Mouse (Mus musculus): ENCODE measurements at regions not wholly inside any gene's neighbourhood (a gene's known extent, or its start where the extent isn't known, plus 50 kb on each side); places are given as distances from the start of the nearest gene placed in this dataset.

- no peak overlapping the region for H3K4me3 ChIP-seq
- no peak overlapping the region for H3K27ac ChIP-seq (ENCODE audit: poor library complexity, severe bottlenecking)
- WGBS: 67% methylated on average over 2 of the region's 2 CpGs
- H3K4me2 ChIP-seq: no peak overlapping the region
- no peaks in the 10 kb centered on the region for H3K36me3 ChIP-seq
- no peak overlapping the region for H3K9ac ChIP-seq
- no peaks in the 10 kb centered on the region for H3K27me3 ChIP-seq (replicated peaks)
- ATAC-seq (ENCODE audit: insufficient number of reproducible peaks, low FRiP score): no peak
- H3K9me3 ChIP-seq (replicated peaks): peaks cover 12% of the 10 kb centered on the region
- no peaks in the 10 kb centered on the region for H3K4me1 ChIP-seq (replicated peaks)
Measured at GRCm38 (mm10) chr19:16075512-16076086, 57.0 kb upstream of the Gnaq start.

GRCm38 (mm10) chr19:16075026-16075425 lies 57.6 kb upstream of the Gnaq start:
- no peak overlapping the region for H3K4me3 ChIP-seq
- peaks cover 6% of the 10 kb centered on the region; the same call in 1 of the 2 replicates for H3K9me3 ChIP-seq (replicated peaks)
- H3K36me3 ChIP-seq: no peaks in the 10 kb centered on the region
- no peaks in the 10 kb centered on the region for H3K27me3 ChIP-seq (replicated peaks)
- no peak overlapping the region for H3K4me2 ChIP-seq
- WGBS: 70% methylated on average over 1 of the region's 1 CpGs
- no peak for ATAC-seq (ENCODE audit: insufficient number of reproducible peaks, low FRiP score)
- H3K9ac ChIP-seq: no peak overlapping the region
- H3K4me1 ChIP-seq (replicated peaks): no peaks in the 10 kb centered on the region
- H3K27ac ChIP-seq (ENCODE audit: poor library complexity, severe bottlenecking): no peak overlapping the region

- no peak overlapping the region for H3K9ac ChIP-seq
- ATAC-seq (ENCODE audit: insufficient number of reproducible peaks, low FRiP score): no peak
- 75% methylated on average over 6 of the region's 6 CpGs for WGBS
- no peak overlapping the region for H3K27ac ChIP-seq (ENCODE audit: poor library complexity, severe bottlenecking)
- peaks cover 3% of the 10 kb centered on the region; the same call in 1 of the 2 replicates for H3K9me3 ChIP-seq (replicated peaks)
- no peaks in the 10 kb centered on the region for H3K27me3 ChIP-seq (replicated peaks)
- peaks cover 8% of the 10 kb centered on the region; the same call in 1 of the 2 replicates for H3K4me1 ChIP-seq (replicated peaks)
- H3K4me3 ChIP-seq: no peak overlapping the region
- H3K4me2 ChIP-seq: no peak overlapping the region
- no peaks in the 10 kb centered on the region for H3K36me3 ChIP-seq
Measured at GRCm38 (mm10) chr19:16067314-16067713, 65.3 kb upstream of the Gnaq start.

- no peak overlapping the region for H3K9ac ChIP-seq
- no peak overlapping the region for H3K4me3 ChIP-seq
- 92% methylated on average over 3 of the region's 3 CpGs for WGBS
- H3K36me3 ChIP-seq: no peaks in the 10 kb centered on the region
- no peak overlapping the region for H3K4me2 ChIP-seq
- no peak for ATAC-seq (ENCODE audit: insufficient number of reproducible peaks, low FRiP score)
- H3K27ac ChIP-seq (ENCODE audit: poor library complexity, severe bottlenecking): no peak overlapping the region
- peaks cover 8% of the 10 kb centered on the region; the same call in 1 of the 2 replicates for H3K4me1 ChIP-seq (replicated peaks)
- H3K9me3 ChIP-seq (replicated peaks): no peaks in the 10 kb centered on the region
- H3K27me3 ChIP-seq (replicated peaks): peaks cover 4% of the 10 kb centered on the region; the same call in 1 of the 2 replicates
Measured at GRCm38 (mm10) chr19:16064911-16065310, 67.7 kb upstream of the Gnaq start.

GRCm38 (mm10) chr19:16063916-16064580 lies 68.6 kb upstream of the Gnaq start:
- Histone ChIP-seq H3K27ac (ENCODE audit: poor library complexity, severe bottlenecking) (no peak overlapping the region), H3K27me3 (replicated peaks) (peaks cover 4% of the 10 kb centered on the region; the same call in 1 of the 2 replicates), H3K9ac (peak overlapping the region; percentile 59), H3K4me1 (replicated peaks) (peaks cover 8% of the 10 kb centered on the region; the same call in 1 of the 2 replicates), H3K36me3 (no peaks in the 10 kb centered on the region), H3K4me3 (peak overlapping the region; percentile 35), H3K4me2 (peak overlapping the region; percentile 70), H3K9me3 (replicated peaks) (no peaks in the 10 kb centered on the region)
- WGBS: 13% methylated on average over 12 of the region's 12 CpGs
- peak; percentile 36; the same call in 1 of the 2 replicates for ATAC-seq (ENCODE audit: insufficient number of reproducible peaks, low FRiP score)

GRCm38 (mm10) chr19:16063533-16063915 lies 69.1 kb upstream of the Gnaq start:
- peak overlapping the region; percentile 70 for H3K4me2 ChIP-seq
- no peak overlapping the region for H3K27ac ChIP-seq (ENCODE audit: poor library complexity, severe bottlenecking)
- no peak overlapping the region for H3K9ac ChIP-seq
- H3K9me3 ChIP-seq (replicated peaks): no peaks in the 10 kb centered on the region
- peak overlapping the region; percentile 35; the same call in 1 of the 2 replicates for H3K4me3 ChIP-seq
- peaks cover 4% of the 10 kb centered on the region; the same call in 1 of the 2 replicates for H3K27me3 ChIP-seq (replicated peaks)
- no peaks in the 10 kb centered on the region for H3K36me3 ChIP-seq
- ATAC-seq (ENCODE audit: insufficient number of reproducible peaks, low FRiP score): peak; percentile 15; the same call in 1 of the 2 replicates
- H3K4me1 ChIP-seq (replicated peaks): peaks cover 8% of the 10 kb centered on the region; the same call in 1 of the 2 replicates
- WGBS: 24% methylated on average over 8 of the region's 8 CpGs

GRCm38 (mm10) chr19:16061821-16062220 lies 70.8 kb upstream of the Gnaq start:
- no peak overlapping the region for H3K27ac ChIP-seq (ENCODE audit: poor library complexity, severe bottlenecking)
- no peak overlapping the region for H3K9ac ChIP-seq
- H3K4me1 ChIP-seq (replicated peaks): peaks cover 8% of the 10 kb centered on the region; the same call in 1 of the 2 replicates
- no peaks in the 10 kb centered on the region for H3K9me3 ChIP-seq (replicated peaks)
- H3K36me3 ChIP-seq: no peaks in the 10 kb centered on the region
- peaks cover 4% of the 10 kb centered on the region; the same call in 1 of the 2 replicates for H3K27me3 ChIP-seq (replicated peaks)
- 83% methylated on average over 11 of the region's 11 CpGs for WGBS
- ATAC-seq (ENCODE audit: insufficient number of reproducible peaks, low FRiP score): no peak
- no peak overlapping the region for H3K4me3 ChIP-seq
- H3K4me2 ChIP-seq: no peak overlapping the region

GRCm38 (mm10) chr19:16059026-16059425 lies 73.6 kb upstream of the Gnaq start:
- Histone ChIP-seq H3K4me2 (no peak overlapping the region), H3K36me3 (no peaks in the 10 kb centered on the region), H3K27ac (ENCODE audit: poor library complexity, severe bottlenecking) (no peak overlapping the region), H3K9ac (no peak overlapping the region), H3K4me1 (replicated peaks) (peaks cover 8% of the 10 kb centered on the region; the same call in 1 of the 2 replicates), H3K27me3 (replicated peaks) (peaks cover 4% of the 10 kb centered on the region; the same call in 1 of the 2 replicates), H3K9me3 (replicated peaks) (no peaks in the 10 kb centered on the region), H3K4me3 (no peak overlapping the region)
- ATAC-seq (ENCODE audit: insufficient number of reproducible peaks, low FRiP score): no peak
- WGBS: 84% methylated on average over 4 of the region's 4 CpGs

GRCm38 (mm10) chr19:16050220-16051055 lies 65.6 kb upstream of the Cep78 start:
- Histone ChIP-seq H3K9me3 (replicated peaks) (no peaks in the 10 kb centered on the region), H3K4me1 (replicated peaks) (peaks cover 8% of the 10 kb centered on the region; the same call in 1 of the 2 replicates), H3K27me3 (replicated peaks) (no peaks in the 10 kb centered on the region), H3K36me3 (no peaks in the 10 kb centered on the region), H3K27ac (ENCODE audit: poor library complexity, severe bottlenecking) (no peak overlapping the region), H3K9ac (0 out of 2 replicates have a peak overlapping the region, but pooled peaks have one; percentile 28), H3K4me3 (peak overlapping the region; percentile 35), H3K4me2 (peak overlapping the region; percentile 72)
- no peak for ATAC-seq (ENCODE audit: insufficient number of reproducible peaks, low FRiP score)
- WGBS: 11% methylated on average over 17 of the region's 18 CpGs

GRCm38 (mm10) chr19:16049646-16050045 lies 64.9 kb upstream of the Cep78 start:
- no peak overlapping the region for H3K27ac ChIP-seq (ENCODE audit: poor library complexity, severe bottlenecking)
- H3K27me3 ChIP-seq (replicated peaks): no peaks in the 10 kb centered on the region
- 44% methylated on average over 3 of the region's 3 CpGs for WGBS
- H3K9me3 ChIP-seq (replicated peaks): no peaks in the 10 kb centered on the region
- ATAC-seq (ENCODE audit: insufficient number of reproducible peaks, low FRiP score): no peak
- no peaks in the 10 kb centered on the region for H3K36me3 ChIP-seq
- H3K4me3 ChIP-seq: no peak overlapping the region
- no peak overlapping the region for H3K4me2 ChIP-seq
- peaks cover 8% of the 10 kb centered on the region; the same call in 1 of the 2 replicates for H3K4me1 ChIP-seq (replicated peaks)
- no peak overlapping the region for H3K9ac ChIP-seq

- 54% methylated on average over 7 of the region's 7 CpGs for WGBS
Measured at GRCm38 (mm10) chr19:16046977-16047376, 62.2 kb upstream of the Cep78 start.

More at GRCm38 (mm10) chr19:16046977-16047376, 62.2 kb upstream of the Cep78 start:
- H3K9me3 ChIP-seq (replicated peaks): no peaks in the 10 kb centered on the region
- no peaks in the 10 kb centered on the region for H3K36me3 ChIP-seq
- no peak overlapping the region for H3K4me3 ChIP-seq
- no peak overlapping the region for H3K9ac ChIP-seq
- no peaks in the 10 kb centered on the region for H3K27me3 ChIP-seq (replicated peaks)
- H3K4me1 ChIP-seq (replicated peaks): peaks cover 8% of the 10 kb centered on the region; the same call in 1 of the 2 replicates
- ATAC-seq (ENCODE audit: insufficient number of reproducible peaks, low FRiP score): no peak
- H3K27ac ChIP-seq (ENCODE audit: poor library complexity, severe bottlenecking): no peak overlapping the region
- no peak overlapping the region for H3K4me2 ChIP-seq

Data from heart, embryonic 12.5 days (tissue).